Mouse (Mus musculus) lung, adult 2 months (tissue): ENCODE measurements around the gene Ikzf1.

Experiments
- CTCF ChIP-seq: fragments of 200-500 bp; IDR thresholded peaks from 2 replicates; pipeline ENCODE4 v1.5.1; 2011; ENCODE audit warnings: mild to moderate bottlenecking, low read length, control low read depth; ENCODE audit not compliant: insufficient read depth
- POLR2A ChIP-seq: fragments of 200-500 bp; IDR thresholded peaks from 2 replicates; pipeline ENCODE4 v1.6.1; 2011; ENCODE audit warnings: low read depth, mild to moderate bottlenecking, control low read depth, low read length, borderline replicate concordance; ENCODE audit errors: extremely low read depth

DNA sequence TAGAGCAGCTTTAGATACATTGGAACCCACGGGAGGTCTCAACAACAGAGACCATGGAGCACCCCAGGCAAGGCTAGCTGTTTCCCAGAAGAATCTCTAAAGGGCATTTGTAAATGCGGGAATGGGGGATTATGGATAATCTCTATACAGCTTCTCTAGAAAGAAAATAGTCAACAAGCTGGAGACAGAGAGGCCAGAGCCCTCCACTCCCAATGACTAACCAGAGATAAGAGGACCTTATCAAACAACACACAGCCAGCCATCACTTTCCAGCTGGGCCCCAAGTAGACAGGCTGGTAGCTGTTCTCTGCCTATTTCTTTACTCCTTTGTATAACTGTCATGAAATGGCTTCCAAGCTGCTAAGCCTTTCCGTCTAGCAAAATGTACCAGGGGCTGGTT, 130.9 kb downstream of the Ikzf1 start:
- no peak for TF ChIP-seq POLR2A
- TF ChIP-seq CTCF: no peak
